ENCODE assay signal across 8 mouse cellular contexts in the genomic region with DNA sequence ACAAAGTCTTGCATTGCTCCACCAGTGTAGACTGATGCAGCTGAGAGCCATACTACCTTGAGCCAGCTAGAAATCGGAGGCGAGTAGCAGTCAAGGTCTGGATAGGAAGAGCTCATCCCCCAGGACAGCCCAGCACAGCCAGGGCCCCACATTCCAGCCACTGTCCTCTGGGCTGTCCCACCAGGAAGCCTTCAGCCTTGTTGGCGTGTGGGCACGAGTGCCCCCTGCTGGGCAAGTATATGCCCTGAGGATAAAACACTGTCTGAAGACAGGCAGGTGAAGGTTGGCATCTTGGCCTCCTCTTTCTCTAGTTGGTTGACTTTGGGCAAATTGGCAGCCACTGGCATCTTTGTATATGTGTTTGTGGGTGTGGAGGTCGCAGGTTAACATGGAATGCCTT. TPM values are rescaled to one million over a fixed set of nuclear protein-coding genes. Genes with fewer than 3 reads are reported as not detected.
DNase-seq lines count a peak whose midpoint lies in the region; ATAC-seq and TF ChIP-seq lines count a peak whose summit lies in the region.
"Had no signal": no experiment of that assay in that cellular context is flagged by ENCODE, and none has a peak within 500 bp of the region (broad histone marks: within the 10 kb centered on the region; RNA-seq: fewer than 3 reads in every experiment).

No protein-coding gene starts in this region.

- peak; percentile 64; the same call in 1 of the 2 replicates for ATAC-seq in frontal cortex, adult (ENCODE audit: low TSS enrichment)
- no peak for ATAC-seq in hindbrain, embryonic 11.5 days (ENCODE audit: low FRiP score)

- H3K36me3 ChIP-seq in hindbrain, embryonic 11.5 days (ENCODE audit: control insufficient read depth, insufficient read depth, low read length) = no peaks in the 10 kb centered on the region
- H3K36me3 ChIP-seq: limb, embryonic 13.5 days had no signal

- peak; percentile 78 for TF ChIP-seq CTCF in brain, embryonic 14.5 days (IDR thresholded peaks at IDR 0.05; ENCODE audit: borderline replicate concordance, extremely low read depth, insufficient read depth, insufficient read length)

- peak; percentile 66 for DNase-seq in MN1 (ENCODE audit: low spot score)
- peak; percentile 62 for DNase-seq in brain, embryonic 14.5 days (ENCODE audit: low read depth)
- peak; percentile 78 for DNase-seq in hindbrain, embryonic 11.5 days (ENCODE audit: low spot score)
- DNase-seq in layer of hippocampus, postnatal 10 days (ENCODE audit: low spot score in 2 of 2) = peak; percentile 70
- peak; percentile 90 for DNase-seq in lung, postnatal 36 days
- DNase-seq in spleen, adult 12 weeks (ENCODE audit: low spot score) = peak; percentile 38

- H3K27ac ChIP-seq in hindbrain, embryonic 11.5 days (ENCODE audit: low read depth, low read length) = no peak overlapping the region
- H3K27ac ChIP-seq: limb, embryonic 13.5 days had no signal

- H3K9ac ChIP-seq in hindbrain, embryonic 11.5 days (ENCODE audit: low read depth, low read length) = no peak overlapping the region
- H3K9ac ChIP-seq: limb, embryonic 13.5 days had no signal

- H3K9me3 ChIP-seq in hindbrain, embryonic 11.5 days (ENCODE audit: control insufficient read depth, low read length) = no peaks in the 10 kb centered on the region
- H3K9me3 ChIP-seq: limb, embryonic 13.5 days had no signal

- no peak overlapping the region for H3K4me3 ChIP-seq in hindbrain, embryonic 11.5 days (ENCODE audit: low read depth, low read length)
- H3K4me3 ChIP-seq: limb, embryonic 13.5 days had no signal

- no peaks in the 10 kb centered on the region; the same call in 1 of the 2 replicates for H3K4me1 ChIP-seq in hindbrain, embryonic 11.5 days (replicated peaks; ENCODE audit: control insufficient read depth, insufficient read depth, low read length)

- no peaks in the 10 kb centered on the region for H3K27me3 ChIP-seq in hindbrain, embryonic 11.5 days (ENCODE audit: control insufficient read depth, insufficient read depth, low read length)

- no peak overlapping the region for H3K4me2 ChIP-seq in hindbrain, embryonic 11.5 days (replicated peaks; ENCODE audit: low read depth, low read length)
- H3K4me2 ChIP-seq: limb, embryonic 13.5 days had no signal

- TF ChIP-seq POLR2A in brain, embryonic 14.5 days (IDR thresholded peaks at IDR 0.05; ENCODE audit: borderline replicate concordance, extremely low read depth, insufficient read depth, insufficient read length, poor library complexity, severe bottlenecking) = no peak

- WGBS in hindbrain, embryonic 11.5 days = 21% methylated on average over 5 of the region's 5 CpGs

RNA-seq across cellular contexts. Expression of a gene that starts 56.0 kb away (rescaled TPM):
- 5.4 and 6.2 TPM in 2 replicates for polyA plus RNA-seq in brain, embryonic 14.5 days (2012; rRNA removed)
- 3.0 and 3.5 TPM in 2 replicates for polyA plus RNA-seq in hindbrain, embryonic 11.5 days (2014; fragmentation: Nextera tagmentation; extraction: Ambion mirVana)
- total RNA-seq in layer of hippocampus, postnatal 10 days (2021) = 1 to 10 TPM; 3.2 TPM

Comparison
In these comparisons a context has a peak if more than half of its experiments do, and no peak if none do; other contexts are left out.
1. DNase-seq: peak in every context shown above with its lines; median percentile 90 in lung, postnatal 36 days; 78 in hindbrain, embryonic 11.5 days; 70 in layer of hippocampus, postnatal 10 days; 66 in MN1; 62 in brain, embryonic 14.5 days; 38 in spleen, adult 12 weeks.